Mouse (Mus musculus) embryo, embryonic 11 days (tissue): ENCODE data around the gene Drg1.

Source experiments
- DNase-seq: peaks from one replicate; pipeline ENCODE4 v3.0.0-alpha.2; 2015

Gene Drg1

DNA sequence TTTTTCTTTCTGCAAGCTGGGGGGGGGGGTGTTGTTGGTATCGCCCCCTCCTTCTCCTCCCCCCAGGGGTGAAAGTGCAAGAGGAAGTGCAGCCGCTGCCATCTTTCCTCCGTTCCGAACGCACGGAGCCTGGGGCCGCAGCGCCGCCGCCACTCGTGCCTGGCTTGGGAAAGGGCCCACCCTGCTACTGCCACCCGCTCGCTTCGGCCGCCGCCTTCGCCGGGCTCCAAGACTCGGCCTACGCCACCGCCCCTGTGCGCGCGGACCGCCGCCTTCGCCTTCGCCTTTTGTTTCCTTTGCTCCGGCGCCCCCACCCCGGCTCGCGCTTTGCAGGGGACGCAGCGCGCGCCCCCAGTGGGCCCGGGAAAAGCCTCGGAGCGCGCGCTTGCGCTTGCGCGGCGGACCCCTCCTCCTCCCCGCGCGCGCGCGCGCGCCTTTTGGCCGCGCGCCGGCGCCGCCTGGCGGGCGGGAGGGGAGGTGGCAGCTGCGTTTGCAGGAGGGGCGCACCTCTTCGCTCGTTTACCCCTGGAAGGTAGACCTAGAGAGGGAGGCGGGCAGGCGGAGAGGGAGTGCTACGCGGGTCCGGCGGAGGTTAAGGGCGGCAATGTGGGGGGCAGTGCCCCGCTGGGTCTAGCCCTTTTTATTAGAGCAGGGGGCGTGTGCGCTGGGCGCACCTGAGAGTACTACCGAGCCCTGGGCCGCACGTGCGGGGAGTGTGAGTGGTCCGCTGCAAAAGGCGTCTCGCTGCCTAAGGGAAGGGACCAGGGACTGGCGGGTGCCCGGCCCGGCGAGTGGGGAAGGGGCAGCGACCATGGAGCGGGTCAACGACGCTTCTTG, 23.8 kb upstream of the Drg1 start:
- DNase-seq: peak; percentile 98

DNA sequence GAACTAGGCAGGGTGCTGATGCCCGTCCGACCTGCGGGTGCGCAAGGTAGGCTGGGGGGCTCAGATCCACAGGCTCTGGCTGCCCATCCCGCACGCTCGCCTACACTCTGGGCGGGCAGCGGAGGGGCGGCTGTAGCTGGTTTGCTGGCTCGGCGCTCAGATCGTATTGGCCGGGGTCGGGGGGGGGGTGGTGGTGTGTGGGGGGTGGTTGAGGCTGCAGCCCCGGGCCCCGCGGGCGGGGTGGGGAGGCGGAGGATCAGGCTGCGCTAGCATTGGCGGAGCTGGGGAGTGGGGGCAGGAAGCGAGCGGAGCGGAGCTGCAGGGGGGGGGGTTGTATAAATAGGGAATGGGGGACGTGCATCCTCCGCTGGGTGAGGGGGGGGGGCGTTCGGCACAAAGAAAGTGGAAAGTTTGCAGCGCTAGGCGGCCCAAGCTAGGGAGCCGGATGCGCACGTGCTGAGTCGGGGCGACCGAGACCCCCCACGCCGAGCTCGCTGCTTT, 23.1 kb upstream of the Drg1 start:
- DNase-seq: peak; percentile 97

DNA sequence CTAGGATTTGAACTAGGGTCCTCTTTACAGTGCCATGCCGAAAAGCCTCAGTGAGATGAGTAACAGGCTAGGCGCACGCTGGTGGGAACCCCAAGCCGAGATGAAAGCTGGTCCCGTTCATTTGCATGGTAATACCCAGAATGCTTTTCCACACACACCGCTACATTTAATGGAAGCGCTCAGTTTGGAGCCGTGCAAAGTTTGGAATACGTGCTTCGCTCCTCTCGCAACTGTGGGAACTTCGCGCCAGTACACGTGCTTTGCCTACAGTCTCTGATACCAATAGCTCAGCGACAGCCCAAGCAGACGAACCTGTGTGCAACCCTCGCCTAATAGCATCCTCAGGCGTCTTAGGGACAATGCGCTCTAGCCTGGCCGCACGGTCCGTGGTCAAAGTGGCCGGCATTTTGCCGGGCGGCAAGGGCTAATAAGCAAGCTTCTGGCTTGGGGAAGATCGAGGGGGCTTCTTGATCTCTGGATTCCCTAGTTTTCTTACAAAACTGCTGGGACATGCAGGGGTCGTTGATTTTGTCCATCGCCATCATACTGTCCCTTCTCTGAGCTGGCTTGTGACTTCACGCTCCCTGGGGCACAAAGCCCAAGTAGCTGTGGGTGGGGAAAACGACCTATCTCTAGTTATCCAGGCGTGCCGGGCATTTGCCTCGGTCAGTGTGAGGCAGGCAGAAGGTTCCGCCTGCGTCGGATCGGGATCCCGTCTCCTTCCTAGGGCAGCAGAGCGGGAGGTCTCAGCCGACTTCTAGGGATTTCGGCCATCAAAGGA, 22.5 kb upstream of the Drg1 start, which contains the start of gene Patz1:
Patz1 (plus strand) TSS at position 354 of the 781 bp plus-strand sequence.
- DNase-seq: peak; percentile 81

DNA sequence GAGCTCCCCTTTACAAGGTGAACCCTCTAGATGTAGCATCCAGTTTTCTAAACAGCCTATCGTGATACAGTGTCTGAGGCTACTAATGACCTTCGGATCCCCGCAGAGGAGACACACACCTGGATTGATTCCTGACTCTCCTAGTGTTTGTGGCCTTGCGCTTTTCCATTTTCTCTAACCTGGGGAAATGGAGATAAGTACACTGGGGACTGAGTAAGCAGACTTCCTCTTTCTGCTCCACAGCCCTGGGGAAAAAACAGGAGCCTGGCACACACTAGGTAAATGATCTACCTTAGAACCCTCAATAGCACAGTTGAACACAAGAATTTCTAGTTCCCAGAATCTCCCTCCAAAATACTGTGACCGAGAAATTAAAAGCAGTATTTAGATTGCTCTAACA, 21.7 kb upstream of the Drg1 start:
- DNase-seq: no peak

GRCm38 (mm10) chr11:3287131-3287530, 20.9 kb upstream of the Drg1 start:
- no peak for DNase-seq

DNA sequence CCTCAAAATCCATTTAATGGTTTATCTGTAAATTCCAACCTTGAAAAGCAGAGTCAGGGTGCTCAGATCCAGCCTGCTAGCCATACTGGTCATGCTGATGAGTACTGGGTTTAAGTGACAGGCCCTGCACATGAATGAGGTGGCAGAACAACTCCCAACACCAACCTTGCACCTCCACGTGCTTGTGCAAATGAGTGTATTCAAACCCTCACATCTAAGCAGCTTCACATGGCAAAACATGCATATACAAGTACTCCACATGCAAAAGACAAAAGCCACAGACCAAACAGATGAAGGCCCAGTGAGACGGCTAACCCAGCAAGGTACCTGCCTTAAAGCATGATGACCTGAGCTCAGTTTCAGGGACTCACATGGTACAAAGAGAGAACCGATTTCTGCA, 19.7 kb upstream of the Drg1 start:
- no peak for DNase-seq

GRCm38 (mm10) chr11:3283645-3284044, 17.4 kb upstream of the Drg1 start:
- no peak for DNase-seq

- no peak for DNase-seq
These were observed 16.7 kb upstream of the Drg1 start for GRCm38 (mm10) chr11:3282887-3283286.

DNA sequence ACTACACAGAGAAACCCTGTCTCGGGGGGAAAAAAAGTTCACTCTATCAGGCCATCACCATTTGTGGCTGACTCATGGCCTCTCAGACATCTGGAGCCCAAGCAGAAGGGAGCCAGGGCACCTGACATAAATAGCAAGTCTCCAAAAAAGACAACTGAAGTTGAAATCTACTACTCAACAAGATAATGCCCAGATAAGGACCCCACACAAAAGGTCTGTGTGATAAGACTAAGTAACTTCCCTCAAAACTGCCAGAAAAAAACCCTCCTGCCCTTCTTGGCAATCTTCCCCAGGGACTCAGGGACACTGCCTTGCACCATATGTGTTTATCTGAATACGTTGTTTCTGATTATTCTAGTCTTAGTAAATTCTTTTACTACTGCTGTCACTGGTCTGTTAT, 13.5 kb upstream of the Drg1 start:
- DNase-seq: no peak

DNA sequence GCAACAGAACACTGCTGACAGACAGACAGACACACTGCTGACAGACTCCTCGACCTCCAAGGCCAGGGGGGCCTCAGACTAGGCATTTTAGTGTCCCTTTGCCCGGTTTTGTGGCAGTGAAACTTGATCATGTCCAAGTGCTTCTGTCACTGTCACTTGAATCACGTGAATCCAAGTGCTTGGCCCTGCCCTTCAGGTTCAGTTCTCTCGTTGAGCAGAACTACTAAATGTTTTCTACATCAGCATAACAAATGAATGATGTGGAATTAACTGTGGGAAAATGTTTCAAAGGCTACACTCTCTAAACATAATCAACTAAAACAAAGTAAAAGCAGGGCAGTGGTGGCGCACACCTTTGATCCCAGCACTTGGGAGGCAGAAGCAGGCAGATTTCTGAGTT, 12.1 kb upstream of the Drg1 start:
- DNase-seq: no peak

- no peak for DNase-seq
These were observed 3.0 kb upstream of the Drg1 start for GRCm38 (mm10) chr11:3269241-3269640.

DNA sequence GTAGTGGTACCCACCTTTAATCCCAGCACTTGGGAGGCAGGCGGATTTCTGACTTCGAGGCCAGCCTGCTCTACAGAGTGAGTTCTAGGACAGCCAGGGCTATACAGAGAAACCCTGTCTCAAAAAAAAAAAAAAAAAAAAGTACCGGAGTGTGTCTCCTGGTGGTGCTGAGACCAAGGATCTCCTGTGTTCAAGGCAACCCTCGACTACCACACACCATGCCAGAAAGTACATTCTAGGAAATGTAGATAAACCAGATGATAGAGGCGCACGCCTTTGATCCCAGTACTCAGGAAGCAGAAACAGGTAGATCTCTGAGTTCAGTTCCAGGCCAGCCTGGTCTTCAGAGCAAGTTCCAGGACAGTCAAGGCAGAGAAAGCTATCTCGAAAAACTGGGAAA, 918 bp upstream of the Drg1 start:
- no peak for DNase-seq

GRCm38 (mm10) chr11:3265291-3266078, 730 bp downstream of the Drg1 start:
- DNase-seq: peak; percentile 76

GRCm38 (mm10) chr11:3259537-3259936, 6.7 kb downstream of the Drg1 start:
- DNase-seq: no peak

GRCm38 (mm10) chr11:3247387-3247786, 18.8 kb downstream of the Drg1 start:
- no peak for DNase-seq

DNA sequence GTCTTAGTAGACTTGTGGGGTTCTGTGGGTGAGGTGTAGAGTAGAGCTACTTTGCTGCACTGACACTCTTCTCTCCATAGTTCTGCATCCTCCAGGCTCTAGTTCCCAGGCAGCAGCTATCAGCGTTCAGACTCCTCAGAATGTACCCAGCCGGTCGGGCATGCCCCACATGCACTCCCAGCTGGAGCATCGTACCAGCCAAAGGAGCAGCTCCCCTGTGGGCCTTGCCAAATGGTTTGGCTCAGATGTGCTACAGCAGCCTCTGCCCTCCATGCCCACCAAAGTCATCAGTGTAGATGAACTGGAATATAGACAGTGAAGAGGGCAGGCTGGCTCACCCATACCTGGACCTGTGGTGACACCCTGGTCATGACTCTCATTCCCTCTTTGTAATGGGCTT, 22.4 kb downstream of the Drg1 start:
- no peak for DNase-seq

- DNase-seq: no peak
These were observed 23.8 kb downstream of the Drg1 start for GRCm38 (mm10) chr11:3242395-3242794.

DNA sequence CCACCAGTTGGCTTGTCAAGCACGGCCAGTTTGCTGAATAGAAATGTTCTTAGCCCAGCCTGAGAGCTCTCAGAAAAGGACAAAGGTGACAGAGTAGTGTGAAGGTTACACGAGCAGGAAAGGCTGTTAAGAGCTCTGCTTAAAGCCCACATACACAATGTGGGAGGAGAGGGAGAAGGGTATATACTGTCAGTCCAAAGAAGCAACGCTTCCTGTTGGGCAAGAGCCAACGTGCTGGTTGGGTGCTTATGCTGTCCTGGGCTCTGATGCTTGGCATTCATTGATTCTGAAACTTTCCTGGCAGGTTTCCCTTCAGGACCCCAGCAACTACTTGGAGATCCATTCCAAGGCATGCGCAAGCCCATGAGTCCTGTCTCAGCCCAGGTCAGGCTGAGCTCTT, 30.9 kb downstream of the Drg1 start:
- DNase-seq: no peak

DNA sequence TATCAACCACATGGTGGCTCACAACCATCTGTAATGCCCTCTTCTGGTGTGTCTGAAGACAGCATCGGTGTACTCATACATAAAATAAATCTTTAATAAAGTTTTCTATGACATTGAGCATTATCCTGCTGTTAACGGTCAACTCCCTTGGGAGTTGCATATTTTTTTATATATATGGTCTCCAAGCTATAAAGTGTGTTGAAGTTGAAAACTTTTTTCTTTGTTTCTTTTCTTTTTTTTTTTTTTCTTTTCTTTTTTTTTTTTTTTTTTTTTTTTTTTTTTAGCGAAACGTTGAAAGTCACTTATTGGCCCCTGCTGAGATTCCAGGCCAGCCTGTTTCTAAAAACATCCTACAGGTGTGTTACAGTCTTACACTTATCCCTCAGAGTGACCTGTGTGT, 32.5 kb downstream of the Drg1 start:
- no peak for DNase-seq

DNA sequence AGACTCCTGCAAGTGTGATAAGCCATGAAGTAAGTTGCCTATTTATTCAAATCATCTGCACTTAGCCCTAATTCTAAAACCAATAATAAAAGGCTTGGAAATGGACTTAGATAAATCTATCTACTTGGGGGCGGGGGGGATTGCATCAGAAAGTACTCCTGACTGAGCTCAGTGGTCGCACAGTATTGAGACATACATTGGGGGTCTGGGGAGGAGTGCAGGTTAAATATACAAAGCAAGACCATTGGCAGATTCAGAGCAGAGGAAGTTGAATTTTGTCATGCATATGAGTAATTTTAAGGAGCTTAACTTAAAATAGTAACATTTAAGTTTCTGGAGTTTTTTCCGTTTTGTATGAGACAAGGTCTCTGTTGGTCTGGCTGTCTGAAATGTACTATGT, 34.0 kb downstream of the Drg1 start:
- no peak for DNase-seq

DNA sequence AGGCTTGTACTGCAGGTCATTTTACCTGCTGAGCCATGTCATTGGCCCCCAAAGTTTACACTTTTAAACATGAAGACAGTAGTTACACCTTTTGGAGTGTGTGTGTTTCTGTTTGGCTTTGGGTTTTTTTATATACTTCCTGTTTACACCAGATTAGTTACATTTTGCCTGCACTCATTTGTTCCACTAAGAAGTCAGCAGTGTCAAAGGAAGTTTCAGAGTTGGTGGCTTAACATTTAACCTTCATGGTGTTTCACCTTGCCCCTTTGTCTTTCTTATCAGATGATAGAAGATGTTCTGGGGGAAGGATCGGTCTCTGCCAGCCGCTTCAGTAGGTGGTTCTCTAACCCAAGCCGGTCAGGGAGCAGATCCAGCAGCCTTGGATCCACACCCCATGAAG, 39.1 kb downstream of the Drg1 start:
- DNase-seq: no peak

DNA sequence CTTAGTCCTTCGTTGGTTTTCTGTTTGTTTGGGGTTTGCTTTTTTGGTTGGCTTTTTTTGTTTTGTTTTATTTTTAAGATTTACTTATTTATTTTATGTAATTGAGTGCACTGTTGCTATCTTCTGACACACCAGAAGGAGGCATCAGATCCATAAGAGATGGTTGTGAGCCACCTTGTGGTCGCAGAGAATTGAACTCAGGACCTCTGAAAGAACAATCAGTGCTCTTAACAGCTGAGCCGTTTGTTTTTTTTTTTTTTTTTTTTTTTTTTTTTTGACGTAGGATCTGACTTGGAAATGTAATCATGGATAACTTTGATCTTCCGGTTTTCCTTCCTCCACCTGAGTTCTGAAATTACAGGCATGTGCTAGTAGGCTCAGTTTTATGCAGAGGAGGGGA, 43.1 kb downstream of the Drg1 start:
- no peak for DNase-seq

DNA sequence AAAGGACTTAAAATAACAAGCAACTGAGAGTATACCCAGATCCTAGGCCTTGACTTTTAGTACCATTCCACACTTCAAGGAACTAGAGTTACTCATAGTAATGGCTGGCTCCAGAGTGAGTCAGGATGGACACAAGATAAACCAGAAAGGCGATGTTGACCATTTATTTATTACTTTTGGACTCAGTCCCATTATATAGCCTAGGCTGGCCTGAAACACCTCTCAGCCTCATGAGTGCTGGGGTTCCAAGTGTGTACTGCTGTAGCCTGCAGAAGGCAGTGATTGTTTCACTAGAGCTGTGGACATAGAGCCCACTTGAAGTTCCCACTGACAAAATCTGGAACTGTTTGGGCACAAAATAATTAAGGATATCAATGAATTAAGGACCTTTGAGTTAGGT, 53.7 kb downstream of the Drg1 start:
- no peak for DNase-seq
